Mouse (Mus musculus): ENCODE measurements at regions not wholly inside any gene's neighbourhood (a gene's known extent, or its start where the extent isn't known, plus 50 kb on each side); places are given as distances from the start of the nearest gene placed in this dataset.
"Not testable (repeated sequence)": the region's sequence is repeated elsewhere in the genome, so short reads cannot be mapped to it uniquely, and the experiment has no call there.

DNA sequence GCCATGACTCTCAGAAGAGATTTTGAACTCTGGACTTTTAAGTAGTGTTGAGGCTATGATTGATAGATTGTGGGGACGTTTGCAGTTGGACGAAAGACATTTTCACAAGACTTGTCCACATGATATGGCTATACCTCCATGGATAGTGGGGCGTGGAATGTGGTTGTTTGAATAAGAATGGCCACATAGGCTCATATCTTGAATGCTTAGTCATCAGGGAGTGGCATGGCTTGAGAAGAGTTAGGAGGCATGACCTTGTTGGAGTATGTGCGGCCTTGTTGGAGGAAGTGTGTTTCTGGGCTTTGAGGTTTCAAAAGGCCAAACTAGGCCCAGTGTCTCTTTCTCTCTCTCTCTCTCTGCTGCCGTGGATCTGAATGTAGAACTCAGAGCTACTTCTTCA, 204.7 kb upstream of the Pclo start:
- DNase-seq (ENCODE audit: extremely low spot score, low read depth, low spot score) = no peak

DNA sequence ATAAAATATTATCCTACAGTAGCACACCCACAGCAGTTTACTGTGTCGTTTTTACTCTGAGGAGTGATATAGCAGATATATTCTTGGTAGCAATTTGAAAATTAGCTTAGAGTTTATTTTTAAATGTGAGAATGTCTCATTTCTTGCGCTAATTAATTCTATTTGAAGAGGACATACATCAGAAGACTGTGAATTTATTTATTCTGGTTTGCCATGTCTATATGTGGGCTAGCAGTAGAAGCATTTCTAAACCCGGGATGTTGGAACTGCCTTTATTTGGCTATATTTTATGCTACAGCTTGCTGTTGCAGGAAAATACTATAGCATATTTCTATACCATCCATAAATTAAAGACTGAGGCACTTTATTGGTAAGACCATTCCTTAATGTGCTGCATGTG, 203.0 kb upstream of the Pclo start:
- no peak for DNase-seq (ENCODE audit: extremely low spot score, low read depth, low spot score)

DNA sequence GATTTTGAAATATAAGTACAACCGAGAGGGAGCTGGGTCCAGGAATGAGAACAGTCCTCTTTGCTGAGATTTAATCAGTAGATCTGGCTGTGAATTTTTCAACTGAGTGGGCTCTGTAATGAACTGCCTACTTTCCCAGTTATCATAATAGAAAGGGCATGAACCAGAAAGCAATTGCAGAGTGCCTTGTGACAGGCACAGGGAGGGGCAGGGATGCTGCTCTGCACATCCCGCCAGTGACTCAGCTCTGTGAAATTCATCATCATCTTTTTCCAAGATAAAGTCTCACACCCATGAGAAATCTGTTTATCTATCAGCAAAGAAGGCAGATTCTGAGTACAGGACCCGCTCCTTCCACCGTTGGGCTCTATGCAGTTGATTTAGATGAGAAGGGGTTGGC, 194.5 kb upstream of the Pclo start:
- DNase-seq (ENCODE audit: extremely low spot score, low read depth, low spot score) = no peak

DNA sequence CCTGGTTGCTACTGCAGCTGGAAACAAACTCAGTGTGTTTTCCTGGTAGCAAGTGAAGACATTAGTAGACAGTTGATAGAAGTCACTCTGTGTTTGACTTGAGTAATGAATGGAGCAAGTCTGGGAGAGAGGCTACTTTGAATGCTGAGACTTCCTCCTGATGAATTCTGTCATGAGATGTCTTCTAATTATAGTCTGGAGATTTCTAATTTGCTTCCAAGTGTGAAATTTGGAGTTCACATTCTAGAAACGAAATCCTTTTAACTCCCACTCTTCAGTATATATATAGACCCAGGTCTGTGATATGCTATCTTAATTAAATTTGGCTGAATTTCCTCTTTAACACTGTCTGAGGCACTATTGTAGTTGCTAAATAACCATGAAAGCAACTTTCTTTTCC, 192.7 kb upstream of the Pclo start:
- DNase-seq (ENCODE audit: extremely low spot score, low read depth, low spot score) = no peak

DNA sequence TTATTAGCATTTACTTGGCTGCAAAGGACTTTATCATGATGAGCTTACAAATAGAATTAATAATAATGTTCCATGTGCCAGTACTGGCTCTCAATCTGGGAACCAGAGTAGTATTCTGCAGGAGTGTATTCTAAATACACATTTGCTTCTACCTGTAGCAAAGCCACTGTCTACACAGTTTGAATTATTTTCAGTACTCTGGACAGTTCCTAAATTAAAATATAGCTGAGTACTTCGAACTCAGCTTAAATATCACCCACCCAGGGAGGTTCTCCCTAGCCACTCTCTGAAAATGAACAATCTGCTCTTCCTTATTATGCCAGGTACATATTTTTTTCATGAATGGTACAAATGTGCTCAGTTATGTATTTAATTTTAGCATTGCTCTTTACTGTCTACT, 154.3 kb upstream of the Pclo start:
- DNase-seq (ENCODE audit: extremely low spot score, low read depth, low spot score) = no peak

DNA sequence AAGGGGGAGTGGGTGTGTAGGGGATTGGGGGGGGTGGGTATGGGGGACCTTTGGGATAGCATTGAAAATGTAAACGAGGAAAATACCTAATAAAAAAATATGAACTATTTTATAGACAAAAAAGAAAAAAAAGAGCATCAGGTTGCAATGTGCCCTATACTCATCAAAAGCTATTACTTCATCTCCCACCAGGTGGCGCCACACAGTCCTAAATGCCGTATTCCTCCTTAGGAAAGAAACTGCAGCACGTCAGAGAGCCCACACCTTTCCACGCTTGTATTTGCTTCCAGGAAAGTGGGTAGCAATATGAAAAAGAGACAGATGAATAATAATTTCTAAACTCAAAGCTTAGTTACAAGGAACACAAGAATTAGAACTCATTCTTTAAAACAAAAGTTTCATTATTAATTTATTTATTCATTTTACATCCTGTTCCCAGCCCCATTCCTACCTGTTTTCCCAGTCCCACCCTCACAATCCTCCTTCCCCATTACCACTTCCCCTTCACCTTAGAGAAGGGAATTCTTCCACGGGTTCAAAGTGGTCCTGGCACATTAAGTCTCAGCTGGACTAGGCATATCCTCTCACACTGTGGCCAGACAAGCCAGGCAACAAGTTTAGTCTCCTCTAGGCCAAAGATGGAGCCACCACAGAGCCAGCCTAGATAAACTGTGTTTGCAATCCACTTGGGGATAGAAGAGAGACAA, 125.4 kb upstream of the Pclo start:
- DNase-seq (ENCODE audit: extremely low spot score, low read depth, low spot score) = peak; percentile 37

DNA sequence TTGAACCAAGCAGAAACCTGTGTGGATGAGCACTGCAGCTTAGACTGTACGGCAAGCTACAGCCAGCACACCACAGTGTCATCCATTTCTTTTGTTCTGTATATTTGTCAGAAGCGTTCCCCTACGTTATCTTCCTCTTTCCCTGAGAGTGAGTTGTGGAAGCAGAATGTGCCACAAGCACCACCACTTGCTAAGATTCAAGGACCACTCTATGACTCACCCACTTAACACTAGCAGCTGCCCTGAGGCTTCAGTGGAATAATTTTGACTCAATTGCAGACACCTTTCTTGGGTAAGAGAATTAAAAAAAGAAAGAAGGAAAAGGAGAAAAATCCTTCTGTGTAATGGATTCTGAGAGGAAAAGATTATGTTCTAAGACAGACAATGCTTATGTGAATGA, 122.9 kb upstream of the Pclo start:
- DNase-seq (ENCODE audit: extremely low spot score, low read depth, low spot score) = no peak

DNA sequence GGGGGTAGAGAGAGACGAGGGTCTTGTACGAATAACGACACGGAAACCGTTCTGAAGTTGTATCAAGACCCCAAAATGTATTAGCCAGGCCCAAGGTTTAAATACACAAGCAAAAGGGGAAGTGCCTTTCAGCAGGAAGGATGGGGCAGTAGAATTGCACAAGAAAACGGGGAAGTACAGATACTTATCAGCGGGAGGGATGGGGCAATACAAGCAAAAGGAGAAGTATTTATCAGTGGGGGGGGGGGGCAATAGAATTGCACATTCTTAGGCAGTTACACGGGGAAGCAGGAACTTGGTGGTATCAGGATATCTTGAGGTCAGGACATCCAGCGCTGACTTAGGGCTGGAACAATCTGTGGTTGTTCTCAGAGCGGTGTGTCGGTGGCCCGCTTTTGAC, 111.3 kb upstream of the Pclo start:
- not testable (repeated sequence) for DNase-seq (ENCODE audit: extremely low spot score, low read depth, low spot score)

DNA sequence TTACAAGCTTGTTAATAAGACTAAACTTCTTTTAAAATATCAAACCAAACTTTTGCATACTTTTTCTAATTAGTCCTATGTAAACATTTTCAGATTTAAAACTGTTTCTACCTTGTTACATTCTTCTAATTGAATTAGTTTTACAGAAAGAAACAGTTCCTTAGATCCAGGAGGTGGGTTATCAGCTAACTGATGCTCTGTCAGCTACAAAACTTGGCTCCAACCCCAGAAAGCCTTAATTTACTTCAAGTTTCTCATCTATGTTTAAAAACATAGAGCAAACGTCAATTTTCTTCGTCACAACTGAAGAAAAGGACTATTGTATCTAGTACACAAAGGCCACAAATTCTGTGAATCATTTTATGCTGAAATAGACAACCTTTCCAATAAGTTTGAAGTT, 110.4 kb upstream of the Pclo start:
- DNase-seq (ENCODE audit: extremely low spot score, low read depth, low spot score) = no peak

DNA sequence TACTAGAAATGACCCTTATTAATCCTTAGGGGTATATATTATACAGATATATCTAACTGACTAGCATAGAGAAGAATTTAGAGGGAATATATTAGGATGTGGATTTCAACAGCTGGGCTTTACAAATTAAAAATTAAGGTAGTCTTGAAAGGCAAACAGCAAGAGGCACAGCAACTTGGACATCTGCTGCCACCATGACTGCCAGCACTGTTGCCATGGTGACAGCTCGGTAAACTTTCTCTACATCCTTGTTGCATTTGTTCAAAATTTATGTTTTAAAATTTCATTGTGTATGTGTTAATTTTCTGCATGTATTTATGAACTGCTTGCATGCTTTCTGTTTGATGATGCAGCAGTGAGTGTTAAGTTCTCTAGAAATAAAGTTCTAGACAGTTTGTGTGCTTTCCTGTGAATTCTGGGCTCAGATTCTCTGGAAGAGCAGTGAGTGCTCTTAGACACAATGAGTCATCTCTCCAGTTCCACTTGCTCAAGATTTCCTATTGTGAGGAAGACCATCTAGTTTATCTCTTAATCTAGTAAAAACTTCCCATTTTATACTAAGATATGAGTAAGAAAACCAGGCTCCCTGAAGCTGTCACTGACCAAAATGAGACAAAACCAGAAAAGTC, 99.4 kb upstream of the Pclo start:
- DNase-seq (ENCODE audit: extremely low spot score, low read depth, low spot score) = no peak

DNA sequence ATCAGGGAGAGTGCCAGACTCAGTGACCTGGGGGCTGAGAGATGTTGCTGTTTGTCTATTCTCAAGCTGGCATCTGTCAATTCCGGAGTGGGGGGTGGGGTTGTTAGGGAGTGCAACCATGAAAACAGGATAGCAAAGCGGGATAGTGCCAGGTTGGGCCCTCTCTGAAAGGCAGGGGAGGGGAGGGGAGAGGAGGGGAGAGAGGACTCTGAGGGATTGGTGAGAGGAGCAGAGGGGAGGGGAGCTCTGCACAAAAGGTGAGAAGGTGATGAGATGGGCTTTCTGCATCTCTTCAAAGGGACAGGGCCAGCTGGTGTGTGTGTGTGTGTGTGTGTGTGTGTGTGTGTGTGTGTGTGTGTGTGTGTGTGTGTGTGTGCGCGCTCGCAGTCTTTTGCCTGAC, 61.6 kb upstream of the Pclo start:
- no peak for DNase-seq (ENCODE audit: extremely low spot score, low read depth, low spot score)

Measured in hindlimb bud, embryonic 11.5 days (tissue).